Mouse (Mus musculus) forebrain, embryonic 13.5 days (tissue): ENCODE measurements at regions not wholly inside any gene's neighbourhood (a gene's known extent, or its start where the extent isn't known, plus 50 kb on each side); places are given as distances from the start of the nearest gene placed in this dataset.

Source experiments
- ATAC-seq: fragments of 200-750 bp; cut with Nextera tagmentation; 2 replicates; pipeline ENCODE4 v1.8.0; 2017
- H3K27ac ChIP-seq: fragments of 300-500 bp; sonication (generic); 2 replicates; pipeline ENCODE4 v1.5.1; 2015; ENCODE audit warnings: inconsistent platforms, mild to moderate bottlenecking, moderate library complexity
- H3K27me3 ChIP-seq: fragments of 300-500 bp; sonication (generic); 2 replicates; pipeline ENCODE4 v1.6.1; 2015; ENCODE audit warnings: mild to moderate bottlenecking, inconsistent platforms
- H3K36me3 ChIP-seq: fragments of 300-500 bp; sonication (generic); 2 replicates; pipeline ENCODE4 v1.6.1; 2015; ENCODE audit warnings: mild to moderate bottlenecking, inconsistent platforms; ENCODE audit not compliant: poor library complexity, severe bottlenecking
- H3K4me1 ChIP-seq: fragments of 300-500 bp; sonication (generic); 2 replicates; pipeline ENCODE4 v1.6.1; 2015; ENCODE audit warnings: inconsistent platforms
- H3K4me2 ChIP-seq: fragments of 300-500 bp; sonication (generic); 2 replicates; pipeline ENCODE4 v1.6.1; 2015; ENCODE audit warnings: inconsistent platforms, mild to moderate bottlenecking, moderate library complexity
- H3K4me3 ChIP-seq: fragments of 300-500 bp; sonication (generic); 2 replicates; pipeline ENCODE4 v1.5.1; 2015; ENCODE audit warnings: mild to moderate bottlenecking, inconsistent platforms
- H3K9ac ChIP-seq: fragments of 300-500 bp; sonication (generic); 2 replicates; pipeline ENCODE4 v1.6.1; 2015; ENCODE audit warnings: mild to moderate bottlenecking, inconsistent platforms
- H3K9me3 ChIP-seq: fragments of 300-500 bp; sonication (generic); replicated peaks from 2 replicates; pipeline ENCODE4 v1.6.1; 2016; ENCODE audit warnings: inconsistent platforms
- WGBS: fragments of 180-500 bp; shearing (Covaris S2); methylation state at CpG from one replicate; pipeline ENCODE4 v1.1.7; 2015; 5-methylcytosine and 5-hydroxymethylcytosine counted together

DNA sequence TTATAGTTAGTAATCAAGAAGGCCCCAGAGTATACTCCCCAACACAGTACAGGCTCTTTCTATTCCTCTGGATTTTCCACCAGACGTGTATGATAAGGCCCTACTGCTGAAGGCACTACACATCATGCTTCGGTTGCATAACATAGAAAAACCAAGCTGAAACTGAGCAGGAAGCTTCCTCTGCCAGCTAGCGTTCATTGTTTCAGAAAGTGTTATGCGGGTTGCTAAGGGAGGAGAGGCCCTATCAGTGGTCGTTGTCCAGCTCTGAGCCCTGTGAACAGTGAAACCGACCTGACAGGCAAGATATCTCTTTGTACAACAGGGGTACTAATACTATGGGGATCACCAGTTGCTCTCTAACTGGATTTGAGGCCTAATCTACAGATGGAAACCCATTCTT lies 118.9 kb upstream of the Serpine2 start:
- WGBS = 76% methylated on average over 6 of the region's 6 CpGs
- ATAC-seq = no peak
- Histone ChIP-seq H3K36me3 (no peaks in the 10 kb centered on the region), H3K4me3 (no peak overlapping the region), H3K4me1 (no peaks in the 10 kb centered on the region), H3K9ac (no peak overlapping the region), H3K27me3 (no peaks in the 10 kb centered on the region), H3K27ac (no peak overlapping the region), H3K4me2 (no peak overlapping the region), H3K9me3 (no peaks in the 10 kb centered on the region)

- no peaks in the 10 kb centered on the region for H3K36me3 ChIP-seq
Observed at GRCm38 (mm10) chr1:79978156-79978555, 117.2 kb upstream of the Serpine2 start.

GRCm38 (mm10) chr1:79956121-79956520 lies 95.1 kb upstream of the Serpine2 start:
- H3K4me3 ChIP-seq = no peak overlapping the region
- no peaks in the 10 kb centered on the region for H3K36me3 ChIP-seq
- no peaks in the 10 kb centered on the region for H3K27me3 ChIP-seq
- peaks cover 6% of the 10 kb centered on the region; the same call in 1 of the 2 replicates for H3K4me1 ChIP-seq
- WGBS = 27% methylated on average over 1 of the region's 1 CpGs
- peak; percentile 73 for ATAC-seq
- H3K4me2 ChIP-seq = no peak overlapping the region
- no peaks in the 10 kb centered on the region for H3K9me3 ChIP-seq
- no peak overlapping the region for H3K27ac ChIP-seq
- H3K9ac ChIP-seq = no peak overlapping the region

More at GRCm38 (mm10) chr1:79978156-79978555, 117.2 kb upstream of the Serpine2 start:
- Histone ChIP-seq H3K27ac (no peak overlapping the region), H3K4me1 (no peaks in the 10 kb centered on the region), H3K27me3 (no peaks in the 10 kb centered on the region), H3K9ac (no peak overlapping the region), H3K4me3 (no peak overlapping the region), H3K4me2 (no peak overlapping the region), H3K9me3 (no peaks in the 10 kb centered on the region)
- 87% methylated on average over 5 of the region's 5 CpGs for WGBS
- ATAC-seq = no peak

DNA sequence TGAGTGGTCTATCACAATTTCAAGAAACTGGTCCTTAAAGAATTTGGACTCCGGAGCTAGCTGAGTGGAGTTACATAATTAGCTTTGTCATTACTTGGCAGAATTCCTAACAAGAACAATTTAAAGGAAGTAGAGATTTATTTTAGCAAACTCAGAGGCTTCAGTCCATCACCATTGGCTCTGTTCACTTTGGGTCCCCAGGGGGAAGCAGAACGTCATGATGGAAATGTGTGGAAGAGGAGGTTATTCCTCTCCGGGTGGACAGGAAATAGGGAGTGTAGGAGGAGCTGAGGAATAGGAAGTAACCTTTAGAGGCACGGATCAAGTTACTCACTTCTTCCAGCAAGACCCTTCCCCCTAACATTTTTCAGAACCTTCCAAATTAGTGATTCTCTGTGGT lies 83.3 kb upstream of the Serpine2 start:
- Histone ChIP-seq H3K4me1 (no peaks in the 10 kb centered on the region), H3K36me3 (no peaks in the 10 kb centered on the region), H3K4me2 (no peak overlapping the region), H3K9ac (no peak overlapping the region), H3K4me3 (no peak overlapping the region), H3K27me3 (no peaks in the 10 kb centered on the region), H3K27ac (no peak overlapping the region), H3K9me3 (peaks cover under 1% of the 10 kb centered on the region; the same call in 1 of the 2 replicates)
- ATAC-seq = no peak
- 83% methylated on average over 4 of the region's 4 CpGs for WGBS

- Histone ChIP-seq H3K27ac (no peak overlapping the region), H3K27me3 (no peaks in the 10 kb centered on the region), H3K36me3 (no peaks in the 10 kb centered on the region), H3K4me1 (no peaks in the 10 kb centered on the region), H3K9ac (no peak overlapping the region), H3K4me3 (no peak overlapping the region), H3K4me2 (no peak overlapping the region), H3K9me3 (no peaks in the 10 kb centered on the region)
- WGBS = 78% methylated on average over 5 of the region's 5 CpGs
- no peak for ATAC-seq
Observed at GRCm38 (mm10) chr1:79932435-79932834, 71.5 kb upstream of the Serpine2 start.

DNA sequence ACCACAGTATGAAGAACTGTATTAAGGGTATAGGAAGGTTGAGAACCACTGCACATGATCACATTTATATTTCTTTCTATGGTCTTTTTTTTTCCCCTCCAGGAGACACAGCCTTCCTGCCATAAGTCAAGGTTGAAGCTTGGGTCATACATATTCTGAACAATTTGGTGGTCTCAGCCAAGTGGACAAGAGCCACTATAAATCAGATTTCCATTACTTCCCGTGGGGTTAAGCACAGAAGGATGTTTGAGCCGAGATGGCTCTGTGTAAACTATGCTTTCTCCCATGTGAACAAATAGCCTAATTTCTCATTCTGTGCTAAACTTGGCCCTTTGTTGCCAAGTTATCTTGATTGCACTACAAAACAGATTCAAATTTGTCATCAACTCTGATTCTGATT lies 66.8 kb upstream of the Serpine2 start:
- Histone ChIP-seq H3K4me1 (no peaks in the 10 kb centered on the region), H3K27ac (no peak overlapping the region), H3K27me3 (no peaks in the 10 kb centered on the region), H3K9me3 (no peaks in the 10 kb centered on the region), H3K9ac (no peak overlapping the region), H3K4me3 (no peak overlapping the region), H3K36me3 (no peaks in the 10 kb centered on the region), H3K4me2 (no peak overlapping the region)
- no peak for ATAC-seq
- WGBS = 85% methylated on average over 2 of the region's 2 CpGs

DNA sequence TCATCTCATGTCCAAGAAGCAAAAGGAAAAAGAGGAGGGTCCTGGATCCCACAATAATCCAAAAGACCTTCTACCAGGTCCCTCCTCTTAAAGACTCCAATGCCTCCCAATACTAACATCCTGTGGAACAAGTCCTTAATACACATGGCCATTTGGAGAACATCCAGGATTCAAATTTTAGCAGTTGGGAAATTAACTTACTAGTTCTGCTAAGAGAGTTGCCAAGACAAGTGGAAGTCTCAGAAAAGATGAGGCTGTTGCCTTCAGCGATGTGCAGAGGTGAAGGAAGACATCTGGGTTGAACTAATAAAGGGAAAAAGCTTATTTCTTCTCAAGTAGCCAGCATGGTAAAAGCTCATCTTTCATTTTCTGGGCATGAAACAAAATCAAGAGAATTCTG lies 64.8 kb upstream of the Serpine2 start:
- Histone ChIP-seq H3K27ac (no peak overlapping the region), H3K27me3 (no peaks in the 10 kb centered on the region), H3K4me3 (no peak overlapping the region), H3K9ac (no peak overlapping the region), H3K9me3 (no peaks in the 10 kb centered on the region), H3K4me1 (no peaks in the 10 kb centered on the region), H3K36me3 (no peaks in the 10 kb centered on the region), H3K4me2 (no peak overlapping the region)
- ATAC-seq = no peak
- 76% methylated on average over 1 of the region's 1 CpGs for WGBS

GRCm38 (mm10) chr1:79921890-79922289 lies 60.9 kb upstream of the Serpine2 start:
- no peaks in the 10 kb centered on the region for H3K36me3 ChIP-seq
- no peak overlapping the region for H3K4me2 ChIP-seq
- no peaks in the 10 kb centered on the region for H3K9me3 ChIP-seq
- no peak overlapping the region for H3K27ac ChIP-seq
- no peak overlapping the region for H3K4me3 ChIP-seq
- 79% methylated on average over 3 of the region's 3 CpGs for WGBS
- H3K4me1 ChIP-seq = no peaks in the 10 kb centered on the region
- no peak for ATAC-seq
- H3K9ac ChIP-seq = no peak overlapping the region
- no peaks in the 10 kb centered on the region for H3K27me3 ChIP-seq

GRCm38 (mm10) chr1:79921333-79921732 lies 60.4 kb upstream of the Serpine2 start:
- no peaks in the 10 kb centered on the region for H3K9me3 ChIP-seq
- no peak for ATAC-seq
- no peak overlapping the region for H3K4me2 ChIP-seq
- no peak overlapping the region for H3K9ac ChIP-seq
- H3K4me1 ChIP-seq = no peaks in the 10 kb centered on the region
- no peak overlapping the region for H3K27ac ChIP-seq
- H3K36me3 ChIP-seq = no peaks in the 10 kb centered on the region
- 82% methylated on average over 3 of the region's 3 CpGs for WGBS
- no peaks in the 10 kb centered on the region for H3K27me3 ChIP-seq
- H3K4me3 ChIP-seq = no peak overlapping the region

DNA sequence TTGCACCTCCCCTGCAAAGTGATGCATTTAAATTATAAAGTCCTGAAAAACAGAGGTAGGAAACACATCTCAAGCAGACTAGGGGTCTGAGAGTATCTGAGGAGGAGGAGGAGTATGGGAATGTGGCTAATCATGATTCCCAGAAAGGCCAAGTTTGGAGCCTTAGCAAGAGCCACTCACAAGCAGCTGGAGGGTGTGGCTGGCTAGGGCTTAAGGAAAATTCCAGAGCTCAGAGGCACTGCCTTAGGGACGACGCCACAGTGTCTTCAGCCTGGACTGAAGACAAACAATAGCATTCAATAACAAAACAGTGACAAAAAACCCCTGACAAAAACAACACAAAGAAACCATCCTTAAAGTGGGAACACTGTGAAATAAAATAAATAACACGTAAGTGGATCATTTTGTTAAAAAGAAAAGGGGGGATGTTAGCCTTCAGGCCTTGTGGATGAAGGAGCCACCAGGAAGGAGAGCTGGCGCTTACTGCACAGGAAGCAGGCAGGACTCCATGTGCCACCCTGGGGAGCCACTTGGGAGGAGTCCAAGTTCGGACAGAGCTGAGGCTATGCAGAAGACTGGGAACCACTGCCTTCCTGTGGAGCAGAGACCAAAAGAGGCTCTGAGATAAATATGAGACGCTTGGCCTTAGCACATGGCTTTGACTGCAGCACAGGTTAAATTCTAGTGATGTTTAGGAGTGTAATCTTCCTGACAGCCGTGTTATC lies 56.6 kb upstream of the Serpine2 start:
- Histone ChIP-seq H3K9me3 (no peaks in the 10 kb centered on the region), H3K4me2 (no peak overlapping the region), H3K9ac (no peak overlapping the region), H3K4me3 (no peak overlapping the region), H3K4me1 (no peaks in the 10 kb centered on the region), H3K27me3 (no peaks in the 10 kb centered on the region), H3K27ac (no peak overlapping the region), H3K36me3 (no peaks in the 10 kb centered on the region)
- no peak for ATAC-seq
- WGBS = 73% methylated on average over 7 of the region's 7 CpGs
